Mouse (Mus musculus): Measurements from ENCODE around the gene Tardbp. TPM values are rescaled to one million over a fixed set of nuclear protein-coding genes. Genes with fewer than 3 reads are reported as not detected.

Tardbp gene
- total and polyA plus RNA-seq, 3 experiments, result 176 to 618 (median 341) TPM

DNA sequence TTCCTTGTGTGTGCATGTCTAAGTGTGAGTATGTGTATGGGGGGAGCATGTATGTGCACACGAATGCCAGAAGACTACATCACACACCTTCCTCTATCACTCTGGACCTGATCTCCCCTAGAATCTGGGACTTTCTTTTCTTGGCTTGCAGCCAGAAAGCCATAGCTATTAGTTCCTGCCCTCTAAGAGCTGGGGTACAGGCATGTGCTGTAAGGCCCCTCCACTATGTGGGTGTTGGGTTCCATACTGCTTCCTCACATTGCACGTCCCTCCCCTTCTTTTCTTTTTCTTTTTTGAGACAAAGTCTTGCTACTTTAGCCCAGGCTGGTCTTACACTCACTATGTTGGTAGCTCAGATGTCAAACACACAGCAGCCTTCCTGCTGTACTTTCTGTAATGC lies 8.5 kb upstream of the Tardbp start:
- Histone ChIP-seq H3K4me3 (replicated peaks in 1 of 3; ENCODE audit: low read depth in 2 of 3, low read length in 2 of 3, poor library complexity in 1 of 3) (no peak overlapping the region), H3K36me3 (replicated peaks in 1 of 2; ENCODE audit: control insufficient read depth in 1 of 2, insufficient read depth in 1 of 2, low read length in 1 of 2) (no peaks in the 10 kb centered on the region), H3K27ac (ENCODE audit: insufficient read depth, low read depth) (no peak overlapping the region), H3K4me1 (ENCODE audit: control insufficient read depth in 1 of 2, insufficient read depth in 2 of 2) (peaks cover 5 to 26% of the 10 kb centered on the region in 2 experiments; a peak in 3 of 4 replicates), H3K9me3 (replicated peaks; ENCODE audit: low read length) (no peaks in the 10 kb centered on the region), H3K4me2 (ENCODE audit: insufficient read depth, low read depth, poor library complexity, severe bottlenecking) (no peak overlapping the region), H3K79me2 (replicated peaks; ENCODE audit: control insufficient read depth, extremely low read depth, insufficient read depth, poor library complexity, severe bottlenecking) (no peaks in the 10 kb centered on the region), H3K9ac (ENCODE audit: insufficient read depth, low read depth) (no peak overlapping the region), H3K27me3 (replicated peaks) (no peaks in the 10 kb centered on the region)
- TF ChIP-seq ZMIZ1 (IDR thresholded peaks at IDR 0.05; ENCODE audit: low read depth, low read length) (no peak), CTCF (conservative IDR thresholded peaks at IDR 0.05 in 1 of 2, IDR thresholded peaks at IDR 0.05 in 1 of 2; ENCODE audit: low read depth in 2 of 2, low read length in 2 of 2) (no peak), NRF1 (IDR thresholded peaks at IDR 0.05; ENCODE audit: low read depth, low read length) (no peak), MAX (IDR thresholded peaks at IDR 0.05; ENCODE audit: low read length) (no peak), EP300 (IDR thresholded peaks at IDR 0.05; ENCODE audit: low read length) (no peak), ZC3H11A (IDR thresholded peaks at IDR 0.05; ENCODE audit: low read depth, low read length) (no peak), POLR2A (IDR thresholded peaks at IDR 0.05; ENCODE audit: low read depth, low read length) (no peak)
- dilution Hi-C loops (cut with MboI; ENCODE audit: extremely low pct_ligation_motif_present, extremely low pct_unique_long_range_greater_than_20kb, low sequenced_read_pairs) (no loop called here), in situ Hi-C loops (cut with MboI; ENCODE audit: low pct_ligation_motif_present, low pct_unique_long_range_greater_than_20kb, low sequenced_read_pairs) (no loop called here)
- DNase-seq (ENCODE audit: extremely low read depth), result no peak

DNA sequence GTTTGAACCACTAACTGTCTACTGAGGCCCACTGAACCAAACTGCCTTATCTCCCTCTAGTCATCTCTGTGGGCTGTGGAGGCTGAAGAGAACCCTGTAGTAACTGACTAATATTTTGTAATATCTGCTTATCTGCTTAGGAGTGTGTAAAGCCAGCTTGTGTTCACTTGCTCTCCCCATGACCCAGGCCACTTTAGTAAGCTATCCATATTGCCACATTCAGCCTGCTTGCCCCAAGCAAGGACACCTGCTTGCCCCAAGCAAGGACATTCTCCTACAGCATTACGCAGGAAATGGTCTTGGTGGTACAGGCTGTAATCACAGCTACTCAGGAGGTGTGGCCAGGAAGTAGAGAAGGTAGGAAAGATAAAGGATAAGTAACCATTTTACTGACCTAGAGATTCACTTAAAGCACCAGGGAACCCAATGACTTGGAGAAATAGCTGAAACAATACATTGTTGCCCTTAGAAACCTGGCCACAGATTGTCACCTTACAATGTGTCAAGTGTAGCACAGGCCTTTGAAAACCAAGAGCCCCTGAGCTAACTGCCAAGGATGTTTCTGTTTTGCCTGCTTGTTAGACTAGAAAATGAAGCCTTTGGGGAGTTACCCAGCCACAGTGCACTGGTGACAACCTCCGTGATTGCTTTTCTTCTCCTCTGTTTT lies 6.7 kb upstream of the Tardbp start:
- Histone ChIP-seq H3K9me3 (replicated peaks; ENCODE audit: low read length) (no peaks in the 10 kb centered on the region), H3K4me3 (replicated peaks in 1 of 3; ENCODE audit: low read depth in 2 of 3, low read length in 2 of 3, poor library complexity in 1 of 3) (no peak overlapping the region), H3K27me3 (replicated peaks) (no peaks in the 10 kb centered on the region), H3K27ac (ENCODE audit: insufficient read depth, low read depth) (no peak overlapping the region), H3K4me1 (ENCODE audit: control insufficient read depth in 1 of 2, insufficient read depth in 2 of 2) (peaks cover 5 to 23% of the 10 kb centered on the region in 2 experiments; a peak in 3 of 4 replicates), H3K9ac (ENCODE audit: insufficient read depth, low read depth) (no peak overlapping the region), H3K4me2 (ENCODE audit: insufficient read depth, low read depth, poor library complexity, severe bottlenecking) (no peak overlapping the region), H3K79me2 (replicated peaks; ENCODE audit: control insufficient read depth, extremely low read depth, insufficient read depth, poor library complexity, severe bottlenecking) (no peaks in the 10 kb centered on the region), H3K36me3 (replicated peaks in 1 of 2; ENCODE audit: control insufficient read depth in 1 of 2, insufficient read depth in 1 of 2, low read length in 1 of 2) (no peaks in the 10 kb centered on the region)
- TF ChIP-seq ELF1 (IDR thresholded peaks at IDR 0.05; ENCODE audit: low read depth, low read length) (no peak), EP300 (IDR thresholded peaks at IDR 0.05; ENCODE audit: low read length) (no peak), USF1 (IDR thresholded peaks at IDR 0.05; ENCODE audit: low read depth, low read length) (no peak), CHD2 (IDR thresholded peaks at IDR 0.05; ENCODE audit: low read length) (no peak), MAFK (IDR thresholded peaks at IDR 0.05; ENCODE audit: insufficient replicate concordance, low read length) (no peak), CTCF (conservative IDR thresholded peaks at IDR 0.05 in 1 of 2, IDR thresholded peaks at IDR 0.05 in 1 of 2; ENCODE audit: low read depth in 2 of 2, low read length in 2 of 2) (no peak), IRF4 (IDR thresholded peaks at IDR 0.05; ENCODE audit: low read depth, low read length) (no peak), POLR2AphosphoS2 (IDR thresholded peaks at IDR 0.05; ENCODE audit: low read depth, low read length) (no peak)
- no peak for DNase-seq (ENCODE audit: extremely low read depth)
- in situ Hi-C loops (cut with MboI; ENCODE audit: low pct_ligation_motif_present, low pct_unique_long_range_greater_than_20kb, low sequenced_read_pairs) (no loop called here), dilution Hi-C loops (cut with MboI; ENCODE audit: extremely low pct_ligation_motif_present, extremely low pct_unique_long_range_greater_than_20kb, low sequenced_read_pairs) (no loop called here)
